In the genomic region with DNA sequence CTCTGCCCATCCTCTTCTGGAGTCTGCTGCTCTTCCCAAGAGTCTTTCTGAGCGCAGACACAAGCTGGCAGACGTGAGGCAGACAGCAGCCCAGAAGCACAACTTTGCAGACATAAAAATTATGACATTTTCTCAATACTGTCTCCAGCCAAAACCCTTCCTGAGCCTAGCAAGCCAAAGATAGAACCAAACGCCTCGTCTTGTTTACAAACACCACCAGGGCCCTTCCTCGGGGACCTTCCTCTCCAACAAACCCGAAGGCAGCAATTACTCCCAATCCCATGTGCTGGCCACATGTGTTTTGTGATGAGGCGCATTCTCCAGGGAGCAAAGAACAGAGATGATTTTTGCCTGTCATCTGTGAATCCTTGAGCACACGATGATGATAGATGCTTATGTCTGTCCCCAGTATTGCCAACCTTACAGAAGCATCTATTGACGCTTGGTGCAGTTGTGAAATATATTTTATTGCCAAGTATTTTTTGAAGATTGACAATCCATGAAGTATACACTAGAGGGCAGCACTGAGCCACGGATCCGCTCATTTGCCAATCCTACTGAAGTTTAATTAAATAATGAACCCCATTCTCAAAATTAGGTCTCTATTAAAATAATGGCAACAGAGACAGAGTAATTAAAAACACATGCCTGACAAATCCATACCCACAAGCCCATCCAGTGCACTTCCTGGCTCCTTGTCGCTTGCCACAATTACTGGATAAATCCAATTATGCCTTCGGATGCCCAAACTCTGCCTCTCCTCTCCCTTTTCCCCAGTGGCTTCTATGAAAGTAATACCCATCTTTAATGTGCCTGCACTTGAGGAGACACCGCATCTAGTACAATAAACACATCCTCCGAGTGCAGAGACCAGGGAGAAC, we compare ENCODE assay signal across 8 mouse cellular contexts.
DNase-seq lines count a peak whose midpoint lies in the region; ATAC-seq and TF ChIP-seq lines count a peak whose summit lies in the region.

No protein-coding gene starts in this region.

- 31% methylated on average over 15 of the region's 15 CpGs for WGBS in kidney, adult 2 months
- WGBS in kidney, embryonic 14.5 days = 41% methylated on average over 15 of the region's 15 CpGs
- WGBS in heart, embryonic 14.5 days = 21% methylated on average over 15 of the region's 15 CpGs
- 30% methylated on average over 15 of the region's 15 CpGs for WGBS in liver, embryonic 14.5 days (ENCODE audit: insufficient replicate concordance)

- ATAC-seq in kidney, embryonic 14.5 days (ENCODE audit: low FRiP score, low TSS enrichment) = no peak
- no peak for ATAC-seq in heart, embryonic 14.5 days (ENCODE audit: insufficient number of reproducible peaks, insufficient read depth, low FRiP score, low read depth)
- ATAC-seq in liver, embryonic 14.5 days (ENCODE audit: insufficient read depth) = no peak

- no peaks in the 10 kb centered on the region for H3K27me3 ChIP-seq in kidney, adult 2 months (replicated peaks; ENCODE audit: control insufficient read depth, insufficient read depth, low read length)
- H3K27me3 ChIP-seq in kidney, embryonic 14.5 days (ENCODE audit: control insufficient read depth, insufficient read depth, low read length) = no peaks in the 10 kb centered on the region
- H3K27me3 ChIP-seq in heart, embryonic 14.5 days (ENCODE audit: control insufficient read depth, insufficient read depth, low read length) = no peaks in the 10 kb centered on the region
- H3K27me3 ChIP-seq in liver, embryonic 14.5 days (ENCODE audit: control insufficient read depth, insufficient read depth, low read length) = no peaks in the 10 kb centered on the region

- TF ChIP-seq CTCF in kidney, adult 2 months (conservative IDR thresholded peaks at IDR 0.05; ENCODE audit: insufficient read depth, insufficient read length, low read depth, low read length) = peak; percentile 53
- TF ChIP-seq CTCF in liver, embryonic 14.5 days (IDR thresholded peaks at IDR 0.05; ENCODE audit: low read depth) = peak; percentile 71

- TF ChIP-seq EP300 in liver, embryonic 14.5 days (IDR thresholded peaks at IDR 0.05; ENCODE audit: low read depth) = no peak

- no peak overlapping the region for H3K4me3 ChIP-seq in kidney, adult 2 months (ENCODE audit: insufficient read depth, low read depth, low read length)
- H3K4me3 ChIP-seq in kidney, embryonic 14.5 days (ENCODE audit: low read length) = no peak overlapping the region
- peak overlapping the region; percentile 23 for H3K4me3 ChIP-seq in heart, embryonic 14.5 days (ENCODE audit: control insufficient read depth in 1 of 2, insufficient read depth in 1 of 2, low read depth in 1 of 2, low read length in 2 of 2)
- H3K4me3 ChIP-seq in liver, embryonic 14.5 days (ENCODE audit: insufficient read depth in 1 of 2, low read depth in 2 of 2, low read length in 2 of 2) = no peak overlapping the region

- TF ChIP-seq POLR2A in kidney, adult 2 months (IDR thresholded peaks at IDR 0.05; ENCODE audit: low read depth, low read length) = no peak

- DNase-seq in kidney, adult 2 months = no peak
- DNase-seq in c-Kit-negative CD71-positive TER-119-positive erythroid progenitor cells, embryonic 14.5 days (ENCODE audit: low read depth, low spot score) = peak; percentile 13
- DNase-seq in liver, embryonic 14.5 days (ENCODE audit: low read depth in 3 of 3, low spot score in 3 of 3) = no peak
- peak; percentile 42 for DNase-seq in retina, adult 2 months (ENCODE audit: low read depth, low spot score)
- no peak for DNase-seq in urinary bladder, postnatal 36 days (ENCODE audit: low spot score in 2 of 2)
- DNase-seq in urinary bladder, postnatal 25 days (ENCODE audit: low spot score) = no peak

- H3K4me1 ChIP-seq in kidney, adult 2 months (ENCODE audit: control insufficient read depth, insufficient read depth, low read length) = peaks cover 29% of the 10 kb centered on the region
- H3K4me1 ChIP-seq in kidney, embryonic 14.5 days (ENCODE audit: control insufficient read depth, insufficient read depth, low read length) = peaks cover 13% of the 10 kb centered on the region
- H3K4me1 ChIP-seq in heart, embryonic 14.5 days (ENCODE audit: control insufficient read depth in 2 of 2, insufficient read depth in 2 of 2, low read length in 2 of 2) = peaks cover 32 to 43% of the 10 kb centered on the region in 2 experiments
- peaks cover 0 to 5% of the 10 kb centered on the region in 2 experiments; a peak in 1 of 4 replicates for H3K4me1 ChIP-seq in liver, embryonic 14.5 days (replicated peaks; ENCODE audit: control insufficient read depth in 2 of 2, insufficient read depth in 2 of 2, low read length in 1 of 2)

- no peaks in the 10 kb centered on the region for H3K36me3 ChIP-seq in kidney, adult 2 months (ENCODE audit: control insufficient read depth, insufficient read depth, low read length)
- no peaks in the 10 kb centered on the region for H3K36me3 ChIP-seq in kidney, embryonic 14.5 days (ENCODE audit: control insufficient read depth, insufficient read depth, low read length)
- no peaks in the 10 kb centered on the region for H3K36me3 ChIP-seq in heart, embryonic 14.5 days (ENCODE audit: control insufficient read depth, insufficient read depth, low read length)
- no peaks in the 10 kb centered on the region for H3K36me3 ChIP-seq in liver, embryonic 14.5 days (replicated peaks; ENCODE audit: control insufficient read depth, insufficient read depth, low read depth)

- no peaks in the 10 kb centered on the region for H3K9me3 ChIP-seq in kidney, embryonic 14.5 days (ENCODE audit: control insufficient read depth, low read length)
- H3K9me3 ChIP-seq in heart, embryonic 14.5 days (ENCODE audit: control insufficient read depth, low read length) = no peaks in the 10 kb centered on the region
- no peaks in the 10 kb centered on the region for H3K9me3 ChIP-seq in liver, embryonic 14.5 days (ENCODE audit: control insufficient read depth, low read length)

- no peak overlapping the region for H3K9ac ChIP-seq in kidney, embryonic 14.5 days (ENCODE audit: low read depth, low read length)
- peak overlapping the region; percentile 58 for H3K9ac ChIP-seq in heart, embryonic 14.5 days (ENCODE audit: low read length)
- no peak overlapping the region for H3K9ac ChIP-seq in liver, embryonic 14.5 days (replicated peaks)

- H3K27ac ChIP-seq in kidney, adult 2 months (ENCODE audit: insufficient read depth, low read depth, low read length) = peak overlapping the region; percentile 53
- H3K27ac ChIP-seq in kidney, embryonic 14.5 days (ENCODE audit: low read depth, low read length) = no peak overlapping the region
- peak overlapping the region; percentile 83 to 88 for H3K27ac ChIP-seq in heart, embryonic 14.5 days (replicated peaks in 1 of 2; ENCODE audit: control insufficient read depth in 1 of 2, insufficient read depth in 1 of 2, low read depth in 2 of 2, low read length in 2 of 2)
- no peak overlapping the region for H3K27ac ChIP-seq in liver, embryonic 14.5 days

- no peak overlapping the region for H3K4me2 ChIP-seq in kidney, embryonic 14.5 days (replicated peaks; ENCODE audit: low read depth, low read length)
- peak overlapping the region; percentile 65 for H3K4me2 ChIP-seq in heart, embryonic 14.5 days (ENCODE audit: low read length)
- H3K4me2 ChIP-seq in liver, embryonic 14.5 days (ENCODE audit: low read depth) = peak overlapping the region; percentile 3

Comparison
In these comparisons a context has a peak if more than half of its experiments do, and no peak if none do; other contexts are left out.
1. H3K27ac ChIP-seq: peak in kidney, adult 2 months (single experiment) and heart, embryonic 14.5 days (2 of 2); none in kidney, embryonic 14.5 days (single experiment) and liver, embryonic 14.5 days (single experiment).
2. DNase-seq: peak in c-Kit-negative CD71-positive TER-119-positive erythroid progenitor cells, embryonic 14.5 days (single experiment) and retina, adult 2 months (single experiment); none in kidney, adult 2 months (single experiment), liver, embryonic 14.5 days (0 of 3), urinary bladder, postnatal 36 days (0 of 2) and urinary bladder, postnatal 25 days (single experiment).
3. H3K4me3 ChIP-seq: peak in heart, embryonic 14.5 days (2 of 2); none in kidney, adult 2 months (single experiment), kidney, embryonic 14.5 days (single experiment) and liver, embryonic 14.5 days (0 of 2).